Mouse (Mus musculus): Measurements from ENCODE around the gene Gm11273. TPM values are rescaled to one million over a fixed set of nuclear protein-coding genes. Genes with fewer than 3 reads are reported as not detected.
"Not testable (repeated sequence)": the region's sequence is repeated elsewhere in the genome, so short reads cannot be mapped to it uniquely, and the experiment has no call there.

Gm11273 gene
- polyA plus RNA-seq, 1 experiment from 2014 or later, result 10.9 TPM

- Histone ChIP-seq H3K36me3 (ENCODE audit: control insufficient read depth, insufficient read depth, low read length) (no peaks in the 10 kb centered on the region), H3K4me2 (ENCODE audit: low read depth, low read length) (no peak overlapping the region), H3K27me3 (replicated peaks; ENCODE audit: control insufficient read depth, insufficient read depth, low read length) (no peaks in the 10 kb centered on the region), H3K4me1 (ENCODE audit: control insufficient read depth, insufficient read depth, low read length) (no peaks in the 10 kb centered on the region), H3K4me3 (ENCODE audit: low read length) (no peak overlapping the region), H3K27ac (ENCODE audit: low read length) (no peak overlapping the region), H3K9me3 (ENCODE audit: control insufficient read depth, low read length) (no peaks in the 10 kb centered on the region), H3K9ac (ENCODE audit: low read depth, low read length) (no peak overlapping the region)
- no peak for ATAC-seq
- 94% methylated on average over 5 of the region's 5 CpGs for WGBS
These were observed 8.4 kb downstream of the Gm11273 start for GRCm38 (mm10) chr13:21492847-21493246.

DNA sequence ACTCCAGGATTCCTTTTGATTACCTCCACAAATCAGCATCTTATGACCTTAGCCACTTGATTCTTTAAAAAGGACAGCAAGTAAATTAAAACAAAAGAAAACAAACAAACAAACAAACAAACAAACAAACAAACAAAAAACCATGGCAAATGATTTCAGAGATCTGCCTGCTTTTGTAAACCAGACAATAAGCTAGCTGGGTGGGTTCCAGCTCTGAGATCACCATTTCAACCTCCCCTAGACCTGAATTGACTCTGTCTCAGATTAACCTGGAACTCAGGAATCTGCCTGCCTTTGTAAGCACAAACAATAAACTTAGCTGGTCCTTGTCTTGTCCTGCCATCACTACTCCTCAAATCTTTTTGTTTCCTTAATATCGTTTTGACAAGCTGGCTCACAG lies 14.3 kb downstream of the Gm11273 start:
- Histone ChIP-seq H3K4me2 (ENCODE audit: low read depth, low read length) (no peak overlapping the region), H3K27ac (ENCODE audit: low read length) (no peak overlapping the region), H3K9me3 (ENCODE audit: control insufficient read depth, low read length) (no peaks in the 10 kb centered on the region), H3K4me3 (ENCODE audit: low read length) (no peak overlapping the region), H3K27me3 (replicated peaks; ENCODE audit: control insufficient read depth, insufficient read depth, low read length) (no peaks in the 10 kb centered on the region), H3K4me1 (ENCODE audit: control insufficient read depth, insufficient read depth, low read length) (no peaks in the 10 kb centered on the region), H3K36me3 (ENCODE audit: control insufficient read depth, insufficient read depth, low read length) (no peaks in the 10 kb centered on the region), H3K9ac (ENCODE audit: low read depth, low read length) (no peak overlapping the region)
- WGBS, result 91% methylated on average over 1 of the region's 1 CpGs
- no peak for ATAC-seq

GRCm38 (mm10) chr13:21478759-21479670 lies 22.2 kb downstream of the Gm11273 start, which contains the start of the genes Zkscan4 and Gm10065:
Gene Zkscan4 (plus strand): TSS chr13:21478907.
Gene Gm10065 (minus strand): TSS chr13:21479441.
- H3K27ac ChIP-seq (ENCODE audit: low read length), result peak within 1 kb of the TSS; percentile 77
- H3K4me2 ChIP-seq (ENCODE audit: low read depth, low read length), result peak within 1 kb of the TSS; percentile 72
- H3K9ac ChIP-seq (ENCODE audit: low read depth, low read length), result peak within 1 kb of the TSS; percentile 73
- not testable (repeated sequence) for H3K27me3 ChIP-seq (replicated peaks; ENCODE audit: control insufficient read depth, insufficient read depth, low read length); H3K36me3 ChIP-seq (ENCODE audit: control insufficient read depth, insufficient read depth, low read length); H3K4me1 ChIP-seq (ENCODE audit: control insufficient read depth, insufficient read depth, low read length); H3K9me3 ChIP-seq (ENCODE audit: control insufficient read depth, low read length)
- peak; percentile 88 for ATAC-seq
- peak within 1 kb of the TSS; percentile 67 for H3K4me3 ChIP-seq (ENCODE audit: low read length)
- WGBS, result 4% methylated on average over 31 of the region's 31 CpGs

- 36% methylated on average over 4 of the region's 4 CpGs for WGBS
- Histone ChIP-seq H3K9me3 (ENCODE audit: control insufficient read depth, low read length) (no peaks in the 10 kb centered on the region), H3K27ac (ENCODE audit: low read length) (no peak overlapping the region), H3K4me1 (ENCODE audit: control insufficient read depth, insufficient read depth, low read length) (0 out of 2 replicates have a peak, but pooled peaks cover 4% of the 10 kb centered on the region), H3K4me3 (ENCODE audit: low read length) (no peak overlapping the region), H3K4me2 (ENCODE audit: low read depth, low read length) (no peak overlapping the region), H3K27me3 (replicated peaks; ENCODE audit: control insufficient read depth, insufficient read depth, low read length) (no peaks in the 10 kb centered on the region), H3K9ac (ENCODE audit: low read depth, low read length) (no peak overlapping the region), H3K36me3 (ENCODE audit: control insufficient read depth, insufficient read depth, low read length) (no peaks in the 10 kb centered on the region)
- ATAC-seq, result no peak
These were observed 28.8 kb downstream of the Gm11273 start for GRCm38 (mm10) chr13:21472427-21472826.

- Histone ChIP-seq H3K27me3 (replicated peaks; ENCODE audit: control insufficient read depth, insufficient read depth, low read length) (no peaks in the 10 kb centered on the region), H3K27ac (ENCODE audit: low read length) (no peak overlapping the region), H3K9me3 (ENCODE audit: control insufficient read depth, low read length) (no peaks in the 10 kb centered on the region), H3K9ac (ENCODE audit: low read depth, low read length) (no peak overlapping the region), H3K4me1 (ENCODE audit: control insufficient read depth, insufficient read depth, low read length) (0 out of 2 replicates have a peak, but pooled peaks cover 4% of the 10 kb centered on the region), H3K4me3 (ENCODE audit: low read length) (no peak overlapping the region), H3K36me3 (ENCODE audit: control insufficient read depth, insufficient read depth, low read length) (no peaks in the 10 kb centered on the region), H3K4me2 (ENCODE audit: low read depth, low read length) (peak overlapping the region; percentile 97; the same call in 1 of the 2 replicates)
- ATAC-seq, result no peak
- WGBS, result 37% methylated on average over 9 of the region's 9 CpGs
These were observed 32.1 kb downstream of the Gm11273 start for GRCm38 (mm10) chr13:21469097-21469496.

GRCm38 (mm10) chr13:21468061-21469019 lies 32.9 kb downstream of the Gm11273 start, which contains the start of gene Nkapl:
Gene Nkapl (minus strand): TSS chr13:21468509.
- Histone ChIP-seq H3K4me1 (ENCODE audit: control insufficient read depth, insufficient read depth, low read length) (0 out of 2 replicates have a peak, but pooled peaks cover 4% of the 10 kb centered on the region), H3K27ac (ENCODE audit: low read length) (peak within 1 kb of the TSS; percentile 41; the same call in 1 of the 2 replicates), H3K4me3 (ENCODE audit: low read length) (peak within 1 kb of the TSS; percentile 75), H3K4me2 (ENCODE audit: low read depth, low read length) (peak within 1 kb of the TSS; percentile 97), H3K9me3 (ENCODE audit: control insufficient read depth, low read length) (no peaks in the 10 kb centered on the region), H3K27me3 (replicated peaks; ENCODE audit: control insufficient read depth, insufficient read depth, low read length) (no peaks in the 10 kb centered on the region), H3K9ac (ENCODE audit: low read depth, low read length) (peak within 1 kb of the TSS; percentile 82), H3K36me3 (ENCODE audit: control insufficient read depth, insufficient read depth, low read length) (no peaks in the 10 kb centered on the region)
- under 1% methylated on average over 54 of the region's 54 CpGs for WGBS
- peak; percentile 100 for ATAC-seq

DNA sequence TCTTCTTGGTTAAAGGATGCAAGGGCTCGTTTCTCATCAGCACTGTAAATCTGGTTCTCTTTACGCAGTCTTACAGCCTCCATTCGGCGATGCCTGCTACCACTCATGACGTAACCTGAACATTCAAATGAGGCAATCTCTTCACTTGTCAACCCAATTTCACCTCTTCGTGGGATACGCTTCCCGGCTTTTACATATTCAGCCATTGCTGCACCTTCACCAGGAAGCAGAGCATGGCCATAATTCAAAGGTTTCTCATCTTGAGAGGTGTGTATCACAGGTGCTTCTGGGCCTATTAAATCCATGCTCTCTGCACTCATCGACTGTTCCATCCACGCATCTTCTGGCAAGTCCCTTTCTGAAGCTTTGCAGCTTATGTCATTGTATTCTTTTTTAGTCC lies 33.9 kb downstream of the Gm11273 start:
- H3K27me3 ChIP-seq (replicated peaks; ENCODE audit: control insufficient read depth, insufficient read depth, low read length), result no peaks in the 10 kb centered on the region
- no peak overlapping the region for H3K9ac ChIP-seq (ENCODE audit: low read depth, low read length)
- no peak for ATAC-seq
- no peak overlapping the region for H3K4me3 ChIP-seq (ENCODE audit: low read length)
- 85% methylated on average over 10 of the region's 10 CpGs for WGBS
- 0 out of 2 replicates have a peak, but pooled peaks cover 4% of the 10 kb centered on the region for H3K4me1 ChIP-seq (ENCODE audit: control insufficient read depth, insufficient read depth, low read length)
- no peak overlapping the region for H3K27ac ChIP-seq (ENCODE audit: low read length)
- no peak overlapping the region for H3K4me2 ChIP-seq (ENCODE audit: low read depth, low read length)
- no peaks in the 10 kb centered on the region for H3K36me3 ChIP-seq (ENCODE audit: control insufficient read depth, insufficient read depth, low read length)
- no peaks in the 10 kb centered on the region for H3K9me3 ChIP-seq (ENCODE audit: control insufficient read depth, low read length)

DNA sequence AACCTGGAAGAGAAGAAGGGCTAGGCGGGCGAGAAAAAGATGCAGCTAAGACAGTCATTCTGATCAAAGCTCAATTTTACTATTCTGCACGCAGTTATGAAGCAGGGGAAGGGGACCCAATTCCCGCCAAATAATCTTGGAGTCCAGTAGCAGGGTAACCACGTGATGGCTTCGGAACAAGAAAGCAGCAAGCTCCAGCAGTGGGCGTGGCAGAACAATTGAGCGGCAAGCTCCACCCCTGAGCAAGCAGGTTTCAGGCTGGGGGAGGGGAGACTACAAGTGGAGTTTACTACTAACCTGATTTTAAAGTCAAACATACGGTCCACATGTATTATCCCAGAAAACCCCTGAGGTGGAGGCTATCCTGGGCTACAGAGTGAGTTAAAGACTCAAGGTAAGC lies 38.7 kb downstream of the Gm11273 start:
- not testable (repeated sequence) for H3K36me3 ChIP-seq (ENCODE audit: control insufficient read depth, insufficient read depth, low read length); H3K27me3 ChIP-seq (replicated peaks; ENCODE audit: control insufficient read depth, insufficient read depth, low read length); H3K4me2 ChIP-seq (ENCODE audit: low read depth, low read length); ATAC-seq; H3K4me1 ChIP-seq (ENCODE audit: control insufficient read depth, insufficient read depth, low read length); H3K27ac ChIP-seq (ENCODE audit: low read length); H3K4me3 ChIP-seq (ENCODE audit: low read length); H3K9ac ChIP-seq (ENCODE audit: low read depth, low read length); H3K9me3 ChIP-seq (ENCODE audit: control insufficient read depth, low read length)
- 49% methylated on average over 9 of the region's 9 CpGs for WGBS

GRCm38 (mm10) chr13:21456347-21456746 lies 44.9 kb downstream of the Gm11273 start:
- 5% methylated on average over 4 of the region's 4 CpGs for WGBS
- Histone ChIP-seq H3K9ac (ENCODE audit: low read depth, low read length) (no peak overlapping the region), H3K9me3 (ENCODE audit: control insufficient read depth, low read length) (no peaks in the 10 kb centered on the region), H3K4me1 (ENCODE audit: control insufficient read depth, insufficient read depth, low read length) (peaks cover 11% of the 10 kb centered on the region; the same call in 1 of the 2 replicates), H3K4me2 (ENCODE audit: low read depth, low read length) (no peak overlapping the region), H3K4me3 (ENCODE audit: low read length) (no peak overlapping the region), H3K27me3 (replicated peaks; ENCODE audit: control insufficient read depth, insufficient read depth, low read length) (no peaks in the 10 kb centered on the region), H3K27ac (ENCODE audit: low read length) (no peak overlapping the region), H3K36me3 (ENCODE audit: control insufficient read depth, insufficient read depth, low read length) (no peaks in the 10 kb centered on the region)
- peak; percentile 68 for ATAC-seq
